Mouse (Mus musculus) Patski (cell line): ENCODE results near the gene 4930539E08Rik. TPM values are rescaled to one million over a fixed set of nuclear protein-coding genes. Genes with fewer than 3 reads are reported as not detected.

Source experiments
- ATAC-seq: fragments of 100-300 bp; one replicate; pipeline ENCODE4 v1.8.0; 2021
- CTCF ChIA-PET: fragments of 350-600 bp; sonication (Branson Sonifier 250); formaldehyde crosslinking; loops from one replicate; lab custom pipeline; 2022; ENCODE audit warnings: inconsistent platforms; lab: Charles Lee
- POLR2A ChIA-PET: fragments of 350-600 bp; sonication (Branson Sonifier 250); formaldehyde crosslinking; loops from one replicate; lab custom pipeline; 2022; ENCODE audit warnings: antibody characterized with exemption, inconsistent platforms; lab: Charles Lee
- DNase-seq: peaks from one replicate; pipeline ENCODE4 v3.0.0-alpha.2; 2011; ENCODE audit warnings: low read depth, low spot score
- H3K27me3 ChIP-seq: fragments of 371-371 bp; one replicate; pipeline ENCODE4 v1.5.1; 2021
- CTCF ChIP-seq: fragments of 100-300 bp; IDR thresholded peaks from one replicate; pipeline ENCODE4 v1.5.1; 2021
- in situ Hi-C: fragments of 300-500 bp; cut with MboI; formaldehyde crosslinking; loops from 3 replicates; pipeline ENCODE4 v1.11.1; 2018; ENCODE audit warnings: low pct_unique_long_range_greater_than_20kb, mixed read lengths
- polyA plus RNA-seq: library from polyadenylated mRNA; unstranded; gene quantifications from one replicate; pipeline ENCODE4 v1.2.3, GENCODE M21; 2021

Gene 4930539E08Rik
- polyA plus RNA-seq, 1 experiment from 2014 or later, result 0.05 TPM

DNA sequence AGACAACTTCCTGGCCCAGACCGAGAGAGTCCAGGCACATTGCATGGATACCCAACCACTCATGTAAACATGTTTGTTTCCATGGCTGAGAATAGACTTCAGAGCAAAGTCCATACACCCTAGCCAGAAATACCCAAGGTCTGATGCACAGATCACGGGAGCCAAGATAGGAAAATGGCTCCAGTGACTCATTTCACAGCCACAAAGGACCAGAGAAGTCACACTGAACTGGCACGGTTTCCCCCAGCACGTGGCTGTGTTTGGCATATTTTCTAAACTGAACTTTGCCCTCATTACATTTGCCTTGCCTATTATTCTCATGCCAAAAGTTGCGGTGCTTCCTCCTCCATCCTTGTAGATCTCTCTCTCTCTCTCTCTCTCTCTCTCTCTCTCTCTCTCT lies 1.9 kb downstream of the 4930539E08Rik start:
- CTCF ChIA-PET, result no interaction called here
- in situ Hi-C loops, result loop anchor here (10.0 kb wide), 1 partner anchor 238 kb away; no protein-coding TSS in a partner anchor
- DNase-seq (no peak), ATAC-seq (no peak)
- no peaks in the 10 kb centered on the region for H3K27me3 ChIP-seq
- no peak for TF ChIP-seq CTCF
- POLR2A ChIA-PET, result no interaction called here

DNA sequence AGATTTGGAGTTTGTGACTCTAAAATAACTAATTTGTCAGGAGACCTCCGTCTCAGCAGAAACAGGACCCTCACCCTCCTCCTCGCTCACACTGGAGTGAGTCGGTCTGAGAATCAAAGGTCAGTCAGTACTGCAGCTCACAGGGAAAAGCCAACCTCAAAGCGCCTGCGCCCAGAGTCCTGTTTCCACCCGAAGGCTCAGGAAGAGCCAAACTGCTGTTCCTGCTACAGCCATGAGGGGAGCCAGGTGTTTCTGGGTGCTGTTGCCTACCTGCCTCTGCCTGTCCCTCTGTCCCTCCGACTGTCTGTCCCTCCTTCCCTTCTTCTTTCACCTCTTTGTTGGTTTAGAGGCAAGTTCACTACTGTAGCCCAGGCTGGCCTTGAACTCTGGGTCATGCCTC lies 5.0 kb downstream of the 4930539E08Rik start:
- POLR2A ChIA-PET, result no interaction called here
- in situ Hi-C loops, result loop anchor here (10.0 kb wide), 1 partner anchor 235 kb away; no protein-coding TSS in a partner anchor
- no peak for ATAC-seq
- no peak for TF ChIP-seq CTCF
- DNase-seq, result no peak
- CTCF ChIA-PET, result interaction anchor here (1.3 kb wide), 1 partner anchor 16 kb away, joined by 4 read pairs; no protein-coding TSS in a partner anchor
- no peaks in the 10 kb centered on the region for H3K27me3 ChIP-seq

DNA sequence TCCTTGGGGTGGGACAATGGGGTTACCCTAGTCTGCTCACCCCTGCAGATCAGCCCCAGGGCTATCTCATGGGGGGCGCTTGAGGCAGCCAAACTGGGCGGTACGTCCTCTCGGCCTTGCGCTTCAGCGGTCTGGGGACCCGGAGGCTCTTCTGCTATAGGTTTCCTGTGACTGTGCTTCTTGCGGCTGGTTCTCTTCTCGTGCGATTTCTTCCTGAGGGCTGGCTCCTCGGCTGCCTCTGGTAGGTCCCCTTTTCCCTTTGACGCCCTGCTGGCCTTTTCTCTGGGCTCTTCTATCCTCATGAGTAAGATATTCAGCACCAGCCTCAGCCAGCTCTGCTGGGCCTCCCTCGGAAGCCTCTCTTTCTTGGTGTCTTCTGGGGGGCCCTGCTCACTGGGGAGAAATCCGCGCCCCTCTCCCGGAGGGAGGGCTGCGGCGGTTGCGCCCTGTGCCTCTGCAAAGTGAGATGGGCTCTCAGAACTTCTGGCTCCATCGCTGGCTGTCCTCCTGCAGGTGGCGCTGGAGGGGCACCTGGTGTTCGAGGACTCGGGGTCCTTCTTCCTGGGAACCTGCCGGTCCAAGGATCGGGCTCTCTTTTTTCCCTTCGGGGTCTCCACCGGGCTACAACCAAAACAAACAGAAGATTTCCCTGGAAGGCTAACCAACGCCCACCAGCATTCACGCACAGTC lies 5.7 kb downstream of the 4930539E08Rik start:
- no peak for ATAC-seq
- POLR2A ChIA-PET, result no interaction called here
- no peaks in the 10 kb centered on the region for H3K27me3 ChIP-seq
- in situ Hi-C loops, result no loop called here
- DNase-seq, result no peak
- CTCF ChIA-PET, result interaction anchor here (1.1 to 1.3 kb wide), 2 partner anchors 11 to 16 kb away, joined by 3 to 4 read pairs; no protein-coding TSS in a partner anchor
- TF ChIP-seq CTCF, result peak; percentile 79

DNA sequence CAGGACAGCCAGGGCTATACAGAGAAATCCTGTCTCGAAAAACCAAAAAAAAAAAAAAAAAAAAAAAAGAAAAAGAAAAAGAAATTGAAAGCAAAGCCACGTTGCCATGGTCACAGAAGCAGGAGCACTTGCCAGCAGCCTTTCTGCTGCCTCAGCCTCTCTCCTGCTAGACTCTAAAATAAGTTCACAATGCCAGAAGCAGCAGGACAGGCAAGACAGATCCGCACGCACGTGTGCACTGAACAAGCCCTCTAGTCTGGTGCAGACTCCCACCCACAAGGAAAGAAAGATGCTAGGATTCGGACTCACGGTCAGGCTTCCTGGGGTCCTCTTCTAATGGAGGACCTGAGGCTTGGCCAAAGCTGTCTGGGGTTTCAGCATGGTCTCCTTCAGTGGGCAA lies 7.2 kb downstream of the 4930539E08Rik start:
- no peak for TF ChIP-seq CTCF
- ChIA-PET CTCF (no interaction called here), POLR2A (no interaction called here)
- no peak for ATAC-seq
- H3K27me3 ChIP-seq, result no peaks in the 10 kb centered on the region
- in situ Hi-C loops, result no loop called here
- no peak for DNase-seq

DNA sequence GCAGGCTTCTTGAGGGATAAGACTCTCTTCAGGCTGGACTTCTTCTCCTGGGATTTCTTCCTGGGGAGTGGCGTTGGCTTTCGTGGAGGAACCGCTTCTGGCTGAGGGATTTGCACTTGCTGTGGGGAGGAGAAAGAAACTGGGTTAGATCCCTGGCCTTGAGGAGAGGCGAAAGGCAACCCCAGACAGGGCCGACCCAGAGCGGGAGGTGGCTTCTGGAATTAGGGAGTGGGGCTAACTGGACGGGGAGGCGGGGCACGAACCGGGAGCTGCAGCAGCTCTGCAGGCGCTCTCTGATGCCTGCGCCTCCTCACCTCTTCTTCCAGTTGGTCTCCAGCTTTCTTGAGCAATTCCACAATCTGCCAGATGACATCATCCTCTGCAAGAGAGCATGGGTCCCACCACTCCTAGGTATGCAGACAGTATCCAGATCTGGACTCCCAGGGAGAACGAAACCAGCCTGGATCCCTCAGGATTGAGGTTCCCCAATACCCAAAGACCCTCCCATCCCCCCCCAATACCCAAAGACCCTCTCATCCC lies 9.7 kb downstream of the 4930539E08Rik start:
- ChIA-PET CTCF (interaction anchor here (2.3 kb wide), 1 partner anchor 21 kb away, joined by 11 read pairs; no protein-coding TSS in a partner anchor), POLR2A (no interaction called here)
- in situ Hi-C loops, result no loop called here

DNA sequence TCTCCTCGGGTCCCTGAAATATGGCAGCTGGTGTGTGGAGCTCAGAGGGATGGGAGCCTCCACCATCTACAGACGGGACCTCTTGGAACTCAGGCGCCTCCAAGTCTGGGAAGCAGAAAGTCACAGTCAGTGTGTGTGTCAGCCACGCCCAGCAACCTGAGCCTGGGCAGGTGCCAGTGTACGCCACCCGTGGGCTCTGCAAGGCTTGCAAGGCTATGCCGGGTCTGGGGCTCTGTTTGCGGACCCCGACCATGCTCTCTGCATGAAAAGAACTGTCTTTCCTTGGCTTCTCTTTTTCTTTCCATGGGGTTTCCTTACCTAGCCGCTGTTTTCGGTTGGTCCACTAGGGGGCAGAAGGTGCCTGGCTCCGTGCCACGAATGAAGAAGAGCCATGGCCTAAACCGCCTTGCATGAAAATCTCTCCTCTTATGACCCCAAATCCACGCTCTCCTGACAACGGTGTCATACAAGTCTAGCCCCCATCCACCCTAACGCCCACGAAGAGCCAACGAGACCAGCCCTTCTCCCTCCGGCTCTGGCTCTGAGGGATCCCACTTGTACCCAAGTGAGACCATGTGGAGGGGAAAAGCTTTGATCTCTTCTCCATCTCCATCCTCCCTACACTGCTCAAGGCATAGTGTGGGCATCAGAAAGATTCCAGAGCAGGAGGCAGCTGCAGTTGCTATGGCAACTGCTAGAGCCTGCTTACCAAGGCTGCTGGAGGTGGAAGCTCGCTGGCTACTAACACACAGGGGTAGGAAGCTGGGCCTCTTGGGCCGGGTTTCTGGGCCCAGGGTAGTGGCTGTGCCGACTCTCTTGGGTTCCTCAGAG lies 10.4 kb downstream of the 4930539E08Rik start:
- DNase-seq, result no peak
- POLR2A ChIA-PET, result interaction anchor here (0.5 kb wide), 1 partner anchor 416 kb away, joined by 3 read pairs; no protein-coding TSS in a partner anchor

More for the DNA sequence above, 9.7 kb downstream of the 4930539E08Rik start:
- no peaks in the 10 kb centered on the region for H3K27me3 ChIP-seq
- DNase-seq (no peak), ATAC-seq (no peak)
- no peak for TF ChIP-seq CTCF

DNA sequence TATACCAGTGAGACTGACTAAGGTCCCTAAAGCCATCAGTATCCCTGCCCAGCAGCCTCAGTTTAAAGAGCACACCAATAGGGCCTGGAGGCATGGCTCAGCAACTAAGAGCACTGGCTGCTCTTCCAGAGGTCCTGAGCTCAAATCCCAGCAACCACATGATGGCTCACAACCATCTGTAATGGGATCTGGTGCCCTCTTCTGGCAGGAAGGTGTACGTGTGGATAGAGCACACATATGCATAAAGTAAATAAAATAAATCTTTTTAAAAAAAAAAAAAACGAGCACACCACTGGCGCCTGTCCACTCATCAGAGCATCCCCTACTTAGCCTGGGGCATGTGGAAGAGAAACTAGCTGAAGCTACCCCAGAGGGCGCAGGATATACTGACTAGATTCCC lies 13.6 kb downstream of the 4930539E08Rik start:
- CTCF ChIA-PET, result no interaction called here
- POLR2A ChIA-PET, result interaction anchor here (0.6 kb wide), 1 partner anchor 192 kb away, joined by 5 read pairs; no protein-coding TSS in a partner anchor
- in situ Hi-C loops, result no loop called here
- no peaks in the 10 kb centered on the region for H3K27me3 ChIP-seq
- ATAC-seq (no peak), DNase-seq (no peak)
- TF ChIP-seq CTCF, result peak; percentile 60

More for the DNA sequence above, 10.4 kb downstream of the 4930539E08Rik start:
- CTCF ChIA-PET, result interaction anchor here (2.3 kb wide), 1 partner anchor 22 kb away, joined by 11 read pairs; no protein-coding TSS in a partner anchor
- in situ Hi-C loops, result no loop called here
- no peaks in the 10 kb centered on the region for H3K27me3 ChIP-seq
- ATAC-seq, result no peak
- TF ChIP-seq CTCF, result peak; percentile 81

DNA sequence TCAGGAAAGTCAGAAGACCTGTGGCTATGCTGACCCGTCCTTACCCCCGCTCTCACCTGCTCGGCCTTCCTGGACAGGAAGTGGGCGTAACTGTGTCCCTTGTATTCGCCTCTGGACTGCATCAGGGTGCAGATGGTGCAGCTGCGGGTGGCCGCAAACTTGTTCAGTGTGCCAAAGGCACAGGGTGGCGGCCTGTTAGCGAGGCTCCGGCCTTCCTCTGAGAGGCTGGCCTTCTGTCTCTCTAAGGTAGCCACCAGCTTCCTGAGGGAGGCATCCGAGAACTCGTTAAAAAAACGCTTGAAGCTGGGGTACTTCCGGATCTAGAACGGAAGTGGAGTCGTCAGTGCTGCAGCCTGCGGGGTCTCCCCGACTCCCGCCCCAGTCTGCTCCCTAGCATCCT lies 15.7 kb downstream of the 4930539E08Rik start:
- ATAC-seq, result no peak
- in situ Hi-C loops, result no loop called here
- H3K27me3 ChIP-seq, result no peaks in the 10 kb centered on the region
- ChIA-PET POLR2A (no interaction called here), CTCF (no interaction called here)
- no peak for TF ChIP-seq CTCF
- DNase-seq, result no peak

DNA sequence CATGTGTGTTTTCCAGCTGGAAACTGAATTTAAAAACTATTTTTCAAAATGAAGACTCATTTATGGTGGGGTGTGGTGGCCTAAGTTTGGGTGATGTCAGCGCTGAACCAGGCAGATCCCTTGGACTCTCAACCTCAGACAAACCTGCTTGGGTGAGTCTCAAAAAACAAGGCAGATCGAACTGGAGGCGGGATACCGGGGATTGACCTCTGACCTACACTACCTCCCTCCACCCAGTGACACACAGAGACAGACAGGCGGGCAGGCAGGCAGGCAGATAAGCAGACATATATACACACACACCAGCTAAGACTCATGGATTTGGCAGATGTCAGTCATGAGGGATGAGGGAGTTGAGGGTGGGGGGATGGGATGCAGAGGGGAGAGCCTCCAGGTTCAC lies 16.9 kb downstream of the 4930539E08Rik start:
- no peak for ATAC-seq

DNA sequence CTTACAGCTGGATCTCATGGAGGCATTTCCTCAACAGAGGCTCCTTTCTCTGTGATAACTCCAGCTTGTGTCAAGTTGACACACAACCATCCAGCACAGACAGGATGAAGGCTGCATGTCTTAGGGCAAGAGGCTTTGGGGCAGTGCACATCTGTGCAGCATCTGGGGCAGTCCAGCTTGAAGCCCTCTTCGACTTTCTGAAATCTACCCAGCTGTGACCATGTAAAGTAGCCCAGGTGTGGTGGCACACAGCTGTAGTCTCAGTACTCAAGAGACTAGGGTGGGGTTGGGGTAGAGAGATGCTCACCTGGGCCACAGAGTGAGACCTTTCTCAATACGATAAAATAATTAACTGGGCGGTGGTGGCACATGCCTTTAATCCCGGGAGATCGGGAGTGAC lies 17.3 kb downstream of the 4930539E08Rik start:
- TF ChIP-seq CTCF, result no peak
- DNase-seq (no peak), ATAC-seq (no peak)
- in situ Hi-C loops, result no loop called here
- ChIA-PET CTCF (interaction anchor here (1.0 kb wide), 1 partner anchor 11 kb away, joined by 3 read pairs; no protein-coding TSS in a partner anchor), POLR2A (no interaction called here)
- H3K27me3 ChIP-seq, result no peaks in the 10 kb centered on the region

More for the DNA sequence above, 16.9 kb downstream of the 4930539E08Rik start:
- DNase-seq, result no peak
- TF ChIP-seq CTCF, result no peak
- ChIA-PET CTCF (interaction anchor here (1.0 to 1.2 kb wide), 2 partner anchors 11 to 27 kb away, joined by 3 to 4 read pairs; no protein-coding TSS in a partner anchor), POLR2A (no interaction called here)
- in situ Hi-C loops, result no loop called here
- no peaks in the 10 kb centered on the region for H3K27me3 ChIP-seq
